Mouse (Mus musculus) layer of hippocampus, adult 8-10 months (tissue): ENCODE results near the gene Ssxb5. TPM values are rescaled to one million over a fixed set of nuclear protein-coding genes. Genes with fewer than 3 reads are reported as not detected.
"Not testable (repeated sequence)": the region's sequence is repeated elsewhere in the genome, so short reads cannot be mapped to it uniquely, and the experiment has no call there.

ENCODE experiments used
- DNase-seq, 2 experiments: peaks; one replicate each; pipeline ENCODE4 v3.0.0; 2022; ENCODE audit warnings: low spot score in 2 of 2
- total RNA-seq, 4 experiments: library from RNA; stranded (reverse); gene quantifications; 2 replicates each; pipeline ENCODE4 v1.2.4; 2022

Gene Ssxb5
- not detected for total RNA-seq

DNA sequence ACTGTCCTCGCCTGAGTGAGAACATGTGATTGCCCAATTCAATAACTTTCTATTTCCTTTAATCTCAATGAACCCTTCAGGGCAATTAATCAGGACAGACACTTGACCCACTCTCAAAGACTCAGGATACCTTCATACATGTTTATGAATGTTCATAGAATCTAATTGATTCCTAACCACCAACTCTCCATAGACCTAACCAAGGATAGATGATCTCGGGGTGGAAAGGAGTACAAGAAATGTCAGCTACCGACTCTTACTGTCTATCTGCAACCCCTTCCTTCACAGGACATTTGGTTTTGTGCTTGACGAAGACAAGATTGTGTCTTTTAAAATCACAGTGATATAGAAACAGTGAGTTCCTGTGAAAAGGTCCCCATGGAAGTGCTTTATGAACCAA lies at the start of gene Ssxb5:
Gene Ssxb5, plus strand, starts transcription at position 301 of the 400 bp plus-strand sequence.
- DNase-seq, result not testable (repeated sequence)

DNA sequence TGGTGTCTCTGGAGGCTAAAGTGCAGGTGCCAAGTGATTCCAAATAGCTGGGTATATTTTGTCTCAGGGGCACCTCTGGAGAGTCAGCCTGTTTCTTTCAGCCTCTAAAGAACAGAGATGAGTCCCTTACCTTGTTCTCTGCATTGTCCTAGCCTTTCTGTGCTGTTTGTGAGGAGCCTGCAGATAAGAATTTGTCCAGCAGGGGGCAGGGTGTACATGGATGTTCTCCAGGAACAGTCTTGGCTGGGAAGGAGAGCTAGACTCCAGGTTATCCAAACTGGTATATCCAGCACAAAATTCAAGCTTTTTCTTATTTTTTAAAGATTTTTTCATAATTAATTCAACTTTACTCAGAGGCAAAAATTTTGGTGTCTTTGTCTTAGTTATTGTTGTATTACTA lies 28.6 kb downstream of the Ssxb5 start:
- peak; percentile 26 to 64 for DNase-seq

DNA sequence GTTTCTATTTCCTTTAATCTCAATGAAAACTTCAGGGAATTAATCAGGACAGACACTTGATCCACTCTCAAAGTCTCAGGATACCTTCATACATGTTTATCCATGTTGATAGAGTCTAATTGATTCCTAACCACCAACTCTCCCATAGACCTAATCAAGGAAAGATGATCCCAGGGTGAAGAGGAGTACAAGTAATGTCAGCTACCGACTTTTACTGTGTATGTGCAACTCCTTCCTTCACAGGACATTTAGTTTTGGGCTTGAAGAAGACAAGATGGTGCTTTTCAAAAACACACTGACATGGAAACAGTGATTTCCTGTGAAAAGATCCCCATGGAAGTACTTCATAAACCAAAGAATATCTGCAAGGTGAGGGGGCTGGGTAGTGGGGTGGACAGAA lies 40.2 kb downstream of the Ssxb5 start, which contains the start of gene Gm6592:
Gene Gm6592, plus strand, starts transcription at position 301 of the 400 bp plus-strand sequence.
- no peak for DNase-seq

DNA sequence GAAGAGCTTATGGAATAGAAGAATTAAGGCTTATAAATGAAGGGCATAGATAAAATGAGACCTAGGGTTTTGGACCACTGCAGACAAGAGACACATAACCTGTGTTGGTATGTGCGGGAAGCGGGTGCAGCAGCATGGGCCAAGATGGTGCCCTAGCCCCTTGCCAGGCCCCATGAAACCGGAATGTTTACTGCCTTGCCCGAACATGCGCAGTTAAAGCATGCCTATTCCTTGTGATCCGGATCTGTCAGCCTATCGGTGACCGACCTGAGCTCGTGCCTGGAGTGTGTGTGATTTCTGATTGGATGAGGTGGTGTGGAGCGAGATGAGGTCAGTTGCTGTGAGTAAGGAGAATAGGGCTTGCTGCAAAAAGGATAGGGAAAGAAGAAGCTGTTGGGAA lies 49.0 kb downstream of the Ssxb5 start:
- no peak for DNase-seq

Other genes starting within 250 kb of the Ssxb5 start
- not detected for gene Ssxb3, start 211.9 kb upstream of the Ssxb5 start, total RNA-seq
- not detected for gene Ssxb8, start 112.8 kb upstream of the Ssxb5 start, total RNA-seq
- under 1 TPM in 1 of 4 experiments, not detected in 3; 0.78 TPM for gene Ssx9, start 55.3 kb upstream of the Ssxb5 start, total RNA-seq
- gene Gm6592, start 40.3 kb downstream of the Ssxb5 start, total RNA-seq, result not detected
- not detected for gene Gm5751, start 70.6 kb downstream of the Ssxb5 start, total RNA-seq
- gene B630019K06Rik, start 88.7 kb downstream of the Ssxb5 start, total RNA-seq, result 10 to 100 TPM; 32.7 to 36.7 (median 33.4) TPM
- gene Fthl17b, start 159.3 kb downstream of the Ssxb5 start, total RNA-seq, result not detected
- not detected for gene Fthl17c, start 172.9 kb downstream of the Ssxb5 start, total RNA-seq
- not detected for gene Fthl17d, start 183.1 kb downstream of the Ssxb5 start, total RNA-seq
- gene Fthl17e, start 229.8 kb downstream of the Ssxb5 start, total RNA-seq, result not detected